Mouse (Mus musculus): ENCODE measurements at regions not wholly inside any gene's neighbourhood (a gene's known extent, or its start where the extent isn't known, plus 50 kb on each side); places are given as distances from the start of the nearest gene placed in this dataset.

DNA sequence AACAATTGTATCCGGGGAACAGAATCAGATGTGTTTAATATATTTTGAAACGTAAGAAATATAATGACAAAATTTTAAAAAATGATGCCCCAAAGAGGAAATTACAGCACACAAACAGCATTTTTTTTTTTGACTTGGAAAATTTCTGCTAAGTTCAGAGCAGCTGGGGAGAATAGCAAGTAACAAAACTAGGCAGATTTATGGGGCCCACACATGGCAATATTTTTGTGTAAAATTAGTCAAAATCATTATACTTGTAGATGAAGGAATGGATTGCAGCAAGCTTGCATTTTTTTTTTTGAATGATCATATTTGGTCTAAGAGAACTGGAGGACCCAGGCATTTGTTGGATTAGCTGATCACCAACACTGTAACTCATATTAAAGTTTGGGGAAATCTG lies 189.4 kb downstream of the Map2k6 start:
- DNase-seq (ENCODE audit: extremely low spot score in 1 of 2, low spot score in 2 of 2), result no peak
- intact Hi-C loops (cut with DNase I), result no loop called here

DNA sequence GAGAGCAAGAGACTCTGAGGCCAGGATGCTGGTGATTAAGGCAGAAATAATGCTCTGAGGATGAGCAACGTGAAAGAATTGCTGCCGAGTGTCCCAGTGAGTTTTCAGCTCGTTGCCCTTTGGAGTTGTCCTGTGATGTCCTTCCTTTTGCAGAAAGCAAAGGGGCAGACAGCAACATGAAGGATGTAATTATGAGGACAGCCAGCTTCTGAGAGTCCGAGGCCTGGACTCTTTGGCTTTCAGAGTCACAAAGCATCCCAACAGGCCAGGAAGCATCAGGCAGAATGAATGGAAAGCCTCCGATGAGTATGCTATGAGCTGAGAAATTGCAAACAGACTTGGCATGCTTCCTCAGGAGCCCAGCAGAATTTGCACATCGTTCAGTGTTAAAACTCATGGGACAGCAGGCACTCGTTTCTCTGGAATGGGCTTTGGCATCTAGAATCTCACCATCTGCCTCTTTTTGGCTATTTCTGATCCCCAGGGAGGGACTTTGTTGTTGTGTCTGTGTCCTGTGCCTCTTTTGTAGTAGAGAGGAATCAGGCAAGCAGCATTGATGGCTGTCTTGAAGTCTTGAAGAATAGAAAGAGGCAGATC lies 196.4 kb downstream of the Map2k6 start:
- DNase-seq (ENCODE audit: extremely low spot score in 1 of 2, low spot score in 2 of 2), result peak in 1 of 2 experiments; percentile 31
- intact Hi-C loops (cut with DNase I), result no loop called here

DNA sequence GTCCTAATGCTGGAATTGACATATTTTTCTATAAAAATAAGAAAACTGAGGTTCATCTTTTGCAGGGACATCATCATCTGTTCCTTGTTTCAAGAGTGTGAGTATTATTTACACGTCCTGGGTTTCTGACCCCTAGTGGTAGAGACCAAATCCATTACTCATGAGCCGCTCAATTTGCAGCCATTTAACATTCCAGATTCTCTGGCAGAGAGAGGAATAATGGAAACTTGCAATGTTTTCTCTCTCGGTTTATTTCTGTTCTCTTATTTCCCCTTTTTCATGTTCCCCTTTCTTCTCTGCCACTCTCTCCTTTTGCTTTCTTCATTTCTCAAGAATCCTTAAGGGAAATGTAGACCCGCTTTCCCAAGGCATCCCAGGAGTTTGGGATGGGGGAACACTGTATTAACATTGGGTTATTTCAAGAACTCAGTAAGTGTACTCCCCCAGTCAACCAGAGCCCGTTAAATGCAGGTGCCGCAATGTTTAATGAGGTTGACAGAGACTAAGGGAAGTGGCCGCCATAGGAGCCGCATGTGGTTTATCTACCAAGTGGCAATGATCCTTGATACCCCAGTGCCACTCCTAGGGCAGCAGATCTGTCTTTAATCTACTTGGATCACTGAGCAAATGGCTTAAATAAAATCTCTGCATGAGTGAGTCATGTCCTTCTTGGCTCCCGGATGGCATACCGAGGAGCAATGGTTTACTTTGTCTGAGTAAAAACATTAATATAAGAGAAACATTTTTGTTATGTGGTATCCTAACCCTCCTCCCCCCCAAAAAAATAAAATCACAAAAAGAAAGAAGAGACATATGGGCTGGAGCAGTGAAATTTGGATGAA lies 206.3 kb downstream of the Map2k6 start:
- no peak for DNase-seq (ENCODE audit: extremely low spot score in 1 of 2, low spot score in 2 of 2)
- intact Hi-C loops (cut with DNase I), result no loop called here

DNA sequence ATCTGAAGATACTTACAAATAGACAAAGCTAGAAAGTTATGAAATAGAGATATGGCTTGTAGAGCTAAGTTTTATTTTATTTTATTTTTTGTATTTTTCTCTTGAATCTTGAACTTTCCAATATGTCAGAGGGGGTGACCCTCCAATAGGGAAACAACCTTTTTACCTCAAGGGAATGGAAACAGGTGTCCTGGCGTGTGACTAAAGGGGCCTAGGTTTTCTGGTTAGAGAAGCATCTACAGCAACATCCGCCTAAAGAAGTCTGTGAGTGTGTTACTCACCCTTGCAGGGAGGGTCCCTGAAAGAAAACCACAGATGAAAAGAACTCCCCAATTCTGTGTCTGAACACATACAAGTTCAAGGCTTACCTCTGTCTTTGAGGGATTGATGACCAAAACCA lies 210.4 kb downstream of the Map2k6 start:
- intact Hi-C loops (cut with DNase I), result no loop called here
- no peak for DNase-seq (ENCODE audit: extremely low spot score in 1 of 2, low spot score in 2 of 2)

DNA sequence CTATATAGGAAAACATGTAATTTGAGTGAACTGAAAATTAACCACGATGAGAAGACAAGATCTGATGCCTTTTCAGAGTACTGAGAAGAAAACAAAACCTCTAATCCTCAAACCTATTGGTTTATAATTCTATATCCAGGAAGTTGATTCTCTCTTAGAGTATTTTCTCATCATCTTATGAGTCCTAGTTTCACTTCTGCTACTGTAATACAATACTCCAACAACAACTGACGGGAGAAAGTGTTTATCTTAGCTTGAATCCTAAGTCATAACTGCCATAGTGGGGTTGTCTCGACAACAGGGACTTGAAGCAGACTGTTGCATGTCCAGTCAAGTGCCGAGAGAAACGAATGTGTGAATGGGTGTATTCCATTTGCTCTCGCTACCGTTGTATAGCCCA lies 211.9 kb downstream of the Map2k6 start:
- intact Hi-C loops (cut with DNase I), result no loop called here

DNA sequence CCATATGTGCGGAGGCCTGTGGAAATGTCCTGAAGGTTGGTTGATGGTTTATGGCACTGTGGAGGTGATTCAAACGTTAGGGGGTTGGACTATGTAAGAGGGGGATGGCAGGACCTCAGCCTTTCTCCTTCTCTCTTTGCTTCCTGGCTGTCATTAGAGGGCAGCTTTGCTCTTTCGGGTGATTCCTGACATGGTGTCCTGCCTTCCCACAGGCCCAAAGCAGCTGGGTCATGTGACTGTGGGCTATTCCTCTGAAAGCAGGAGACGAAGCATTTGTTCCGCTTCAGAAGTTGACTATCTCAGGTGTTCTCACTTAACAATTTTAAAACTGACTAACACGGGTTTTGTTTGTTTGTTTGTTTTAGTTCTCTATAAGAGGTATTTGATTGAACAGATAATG lies 233.1 kb downstream of the Map2k6 start:
- intact Hi-C loops (cut with DNase I), result no loop called here
- no peak for DNase-seq (ENCODE audit: extremely low spot score in 1 of 2, low spot score in 2 of 2)

More for the DNA sequence above, 211.9 kb downstream of the Map2k6 start:
- DNase-seq (ENCODE audit: extremely low spot score in 1 of 2, low spot score in 2 of 2), result no peak

DNA sequence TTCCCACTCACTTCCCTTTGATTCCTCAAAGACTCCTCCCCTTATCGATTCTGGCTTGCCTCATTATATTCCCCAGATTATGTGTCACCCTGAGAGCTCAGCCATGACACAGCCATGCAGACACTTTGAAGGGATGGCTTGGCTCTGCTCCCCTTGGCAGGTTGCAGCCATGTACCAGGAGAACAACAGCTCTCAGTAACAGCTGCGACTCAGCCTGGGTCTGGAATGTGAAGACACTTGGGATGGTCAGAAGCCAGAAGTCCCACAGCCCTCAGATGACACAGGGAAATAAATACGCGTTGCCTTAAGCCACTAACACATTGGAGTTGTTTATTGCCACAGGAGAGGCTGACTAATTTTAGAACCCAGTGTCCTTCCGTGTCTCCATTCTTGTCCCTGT lies 234.4 kb downstream of the Map2k6 start:
- no peak for DNase-seq (ENCODE audit: extremely low spot score in 1 of 2, low spot score in 2 of 2)
- intact Hi-C loops (cut with DNase I), result no loop called here

DNA sequence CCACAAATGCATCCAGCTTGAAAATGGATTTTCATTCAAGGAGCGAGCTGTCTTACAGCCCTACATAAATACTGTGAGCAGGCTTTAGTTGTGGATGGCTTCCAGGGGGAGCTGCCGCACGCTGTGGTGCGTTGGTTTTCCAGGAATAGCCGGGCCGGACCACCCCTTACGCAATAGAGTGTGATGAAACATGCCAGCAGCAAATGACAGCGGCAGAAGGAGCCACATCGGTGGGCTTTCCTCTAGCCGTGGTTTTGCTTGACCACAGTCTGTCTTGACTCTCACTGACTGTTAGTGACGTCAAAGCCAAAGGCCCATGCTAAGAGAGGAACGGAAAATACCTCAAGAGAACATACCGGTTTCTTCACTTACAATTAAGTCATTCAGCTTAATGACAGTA lies 243.6 kb downstream of the Map2k6 start:
- peak in 1 of 2 experiments; percentile 15 for DNase-seq (ENCODE audit: extremely low spot score in 1 of 2, low spot score in 2 of 2)
- intact Hi-C loops (cut with DNase I), result no loop called here

DNA sequence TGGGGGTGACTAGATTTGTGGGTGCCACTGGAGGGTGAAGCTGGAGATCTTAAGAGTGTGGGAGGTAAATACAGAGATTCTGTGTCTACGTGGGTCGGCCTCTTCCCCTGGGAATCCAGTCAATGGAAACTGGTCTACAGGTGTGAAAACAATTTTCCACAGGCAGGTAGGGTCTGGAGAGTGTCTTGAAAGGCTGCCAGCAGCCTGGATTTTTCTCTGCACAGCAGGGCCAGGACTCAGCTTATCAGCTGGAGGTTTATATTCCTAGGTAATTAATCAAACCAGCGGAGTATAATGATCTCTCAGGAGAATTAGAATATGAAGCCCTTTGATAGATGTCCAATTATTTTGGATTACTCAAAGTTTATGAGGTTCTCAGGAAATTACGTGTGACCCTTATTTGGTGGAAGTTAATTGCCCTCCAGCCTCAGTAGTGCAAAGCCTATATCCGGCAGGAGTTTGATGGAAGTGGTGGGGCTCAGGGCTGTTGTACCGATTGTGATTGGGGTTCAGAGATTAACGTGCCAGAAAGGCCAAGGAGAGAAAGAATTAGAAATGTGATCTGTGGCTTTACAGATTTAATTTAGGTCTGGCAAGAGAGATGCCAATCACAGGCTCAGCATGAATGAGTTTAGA lies 250.8 kb downstream of the Map2k6 start:
- DNase-seq (ENCODE audit: extremely low spot score in 1 of 2, low spot score in 2 of 2), result no peak
- intact Hi-C loops (cut with DNase I), result no loop called here

DNA sequence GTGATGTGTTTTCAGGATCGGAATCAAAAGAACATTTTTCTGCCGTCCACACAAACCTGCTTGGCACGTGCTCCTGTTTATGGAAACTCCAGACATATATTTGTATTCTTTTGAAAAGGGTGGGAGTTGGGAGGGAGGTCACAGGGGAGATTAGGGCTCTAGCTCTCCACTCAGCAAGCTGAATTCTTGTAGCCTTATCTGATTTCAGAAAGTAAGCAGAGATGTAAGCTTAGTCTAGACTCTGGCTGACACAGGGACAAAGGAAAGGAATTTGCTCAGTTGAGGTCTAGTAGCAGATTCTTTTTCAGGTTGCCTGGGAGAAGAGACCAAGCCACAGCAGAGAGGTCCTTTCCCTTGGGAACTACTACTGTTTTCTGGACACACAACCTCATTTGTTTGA lies 253.1 kb downstream of the Map2k6 start:
- intact Hi-C loops (cut with DNase I), result no loop called here
- no peak for DNase-seq (ENCODE audit: extremely low spot score in 1 of 2, low spot score in 2 of 2)

DNA sequence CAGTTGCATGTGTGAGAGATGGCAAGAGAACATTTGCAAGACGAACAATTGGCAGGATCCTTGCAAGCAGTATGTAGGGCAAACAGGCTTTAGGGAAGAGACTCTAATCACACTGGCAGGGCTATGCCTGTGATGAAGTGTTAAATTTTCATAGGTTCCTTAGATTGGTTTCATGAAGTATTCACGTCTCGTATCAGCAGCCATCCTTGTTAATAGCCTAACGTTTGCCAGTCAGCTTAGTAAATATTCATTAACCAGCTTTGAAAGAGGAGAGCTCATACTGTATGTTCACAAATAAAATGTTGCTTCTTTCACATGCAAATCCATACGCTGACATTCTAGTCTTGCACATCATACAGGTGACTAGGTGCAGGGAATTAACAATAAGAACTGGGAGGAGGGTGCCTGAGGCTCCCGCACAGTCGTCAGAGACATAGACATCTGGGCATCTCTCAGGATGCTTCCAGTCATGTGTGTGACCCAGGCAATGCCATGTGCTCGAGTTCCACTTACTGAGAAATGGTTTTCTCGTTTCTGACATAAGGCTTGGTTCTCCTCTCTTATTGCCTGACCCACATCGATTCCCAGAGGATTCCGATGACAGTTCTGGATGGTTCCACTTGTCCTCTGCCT lies 257.7 kb downstream of the Map2k6 start:
- no peak for DNase-seq (ENCODE audit: extremely low spot score in 1 of 2, low spot score in 2 of 2)
- intact Hi-C loops (cut with DNase I), result no loop called here

DNA sequence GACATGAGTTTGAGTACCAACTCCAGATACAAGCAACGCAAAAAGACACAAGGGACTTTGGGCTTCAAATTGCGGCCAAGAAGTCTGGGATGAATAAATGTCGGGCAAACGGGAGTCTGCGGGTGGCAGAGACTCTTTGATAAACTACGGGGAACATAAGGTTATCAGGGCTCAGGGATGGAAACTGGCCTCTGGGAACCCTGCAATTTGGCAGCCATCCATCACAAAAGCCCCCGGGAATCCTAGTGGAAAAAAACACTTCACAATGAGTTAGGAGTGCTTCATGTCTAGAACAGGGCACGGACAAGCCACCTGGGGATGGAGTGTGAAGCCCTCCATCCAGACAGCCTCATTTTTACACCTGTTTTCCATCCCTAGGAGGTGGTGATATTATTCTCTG lies 258.9 kb downstream of the Map2k6 start:
- no peak for DNase-seq (ENCODE audit: extremely low spot score in 1 of 2, low spot score in 2 of 2)
- intact Hi-C loops (cut with DNase I), result no loop called here

DNA sequence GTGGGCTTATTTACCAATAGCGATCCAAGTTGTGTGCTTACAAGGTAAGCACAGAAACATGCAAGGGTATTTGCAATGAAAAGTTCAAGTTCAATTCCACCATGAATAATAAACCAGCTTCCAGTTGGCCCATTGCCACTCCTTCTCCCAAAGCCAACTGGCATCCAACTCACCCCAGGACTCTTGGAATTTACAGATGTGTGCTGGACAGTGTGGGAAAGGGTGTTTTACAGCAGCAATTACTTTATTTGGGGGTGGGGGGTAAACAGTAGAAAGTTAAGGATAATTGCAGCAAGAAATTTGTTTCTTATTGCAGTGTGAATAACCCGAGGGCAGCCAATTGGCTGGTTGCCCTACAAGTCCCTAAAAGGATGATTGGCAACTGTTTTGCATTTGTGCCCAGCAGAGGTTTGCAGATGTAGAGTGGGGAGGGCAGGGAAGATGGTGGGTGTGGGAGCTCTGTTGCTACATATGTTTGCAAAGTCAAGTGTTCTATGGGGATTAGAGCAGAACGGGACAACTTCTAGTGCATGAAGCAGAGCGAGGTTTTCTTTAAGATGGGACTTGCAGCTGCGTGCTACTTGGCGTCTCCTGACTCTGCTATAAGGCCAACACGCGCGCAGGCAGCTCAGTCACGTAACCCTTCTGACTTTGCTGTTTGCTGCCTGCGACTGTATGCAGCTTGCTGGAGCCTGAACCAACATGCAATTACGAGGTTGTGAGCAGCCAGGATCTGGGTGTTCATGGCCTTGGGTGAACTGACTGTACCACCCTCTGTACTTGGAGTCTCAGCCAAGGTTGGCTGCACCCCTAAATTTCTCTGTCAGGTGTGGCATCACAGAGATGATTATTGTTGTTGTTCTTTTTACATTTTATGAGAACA lies 271.9 kb downstream of the Map2k6 start:
- intact Hi-C loops (cut with DNase I), result no loop called here
- DNase-seq (ENCODE audit: extremely low spot score in 1 of 2, low spot score in 2 of 2), result no peak

DNA sequence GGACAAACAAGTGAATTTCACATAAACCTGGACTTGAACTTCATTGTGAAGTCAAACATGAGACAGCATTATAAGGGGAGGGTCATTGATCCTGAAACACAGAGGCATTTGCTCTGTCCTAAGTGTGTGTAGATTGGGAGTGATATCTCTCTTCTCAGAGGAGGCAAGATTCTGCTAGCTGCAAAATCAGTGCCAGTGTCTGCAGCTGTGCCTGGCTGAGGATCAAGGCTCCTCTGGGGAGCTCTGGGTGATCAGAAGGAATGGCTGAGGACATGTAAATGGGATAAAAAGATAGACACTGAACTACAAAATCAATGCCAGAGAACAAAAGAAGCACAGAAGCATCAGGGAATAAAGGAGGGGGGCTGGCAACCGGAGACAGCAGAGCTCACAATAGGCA lies 274.0 kb downstream of the Map2k6 start:
- intact Hi-C loops (cut with DNase I), result no loop called here
- no peak for DNase-seq (ENCODE audit: extremely low spot score in 1 of 2, low spot score in 2 of 2)

DNA sequence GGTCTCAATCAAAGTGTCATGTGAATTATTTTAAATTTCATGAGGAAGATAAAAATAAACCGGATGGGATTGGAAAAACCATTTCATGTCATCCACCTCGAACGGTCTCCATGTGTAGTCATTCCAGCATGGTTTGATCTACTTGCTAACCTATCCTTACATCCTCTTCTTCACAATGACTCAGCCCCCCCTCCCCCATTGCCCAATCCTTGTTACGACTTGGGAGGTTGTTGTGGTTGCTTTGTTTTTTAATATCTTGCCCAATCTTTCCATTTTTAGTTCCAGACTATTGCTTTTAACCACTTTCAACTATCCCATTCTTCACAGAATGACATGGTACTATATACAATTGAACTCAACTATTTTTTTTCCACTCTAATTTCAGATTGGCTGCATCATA lies 275.0 kb upstream of the Kcnj16 start:
- no peak for DNase-seq (ENCODE audit: extremely low spot score in 1 of 2, low spot score in 2 of 2)
- intact Hi-C loops (cut with DNase I), result no loop called here

DNA sequence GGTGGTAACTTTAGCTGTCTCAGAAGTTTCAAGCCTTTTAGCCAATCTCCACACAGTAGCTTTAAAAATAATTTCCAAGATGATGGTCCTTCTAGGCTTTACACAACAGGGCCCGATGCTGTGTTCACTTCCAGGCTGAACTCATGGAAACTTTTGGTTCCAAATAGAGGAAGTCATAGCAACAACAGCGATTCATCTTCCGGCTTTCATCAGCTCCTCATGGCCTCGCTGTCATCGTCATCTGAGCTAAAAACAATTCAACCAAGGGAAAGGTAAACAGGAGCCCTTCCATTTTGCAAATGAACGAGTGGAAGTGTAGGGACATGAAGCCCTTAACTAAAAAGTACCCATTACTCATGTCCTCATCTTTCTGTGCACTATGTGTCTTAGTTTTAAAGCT lies 270.8 kb upstream of the Kcnj16 start:
- intact Hi-C loops (cut with DNase I), result no loop called here

DNA sequence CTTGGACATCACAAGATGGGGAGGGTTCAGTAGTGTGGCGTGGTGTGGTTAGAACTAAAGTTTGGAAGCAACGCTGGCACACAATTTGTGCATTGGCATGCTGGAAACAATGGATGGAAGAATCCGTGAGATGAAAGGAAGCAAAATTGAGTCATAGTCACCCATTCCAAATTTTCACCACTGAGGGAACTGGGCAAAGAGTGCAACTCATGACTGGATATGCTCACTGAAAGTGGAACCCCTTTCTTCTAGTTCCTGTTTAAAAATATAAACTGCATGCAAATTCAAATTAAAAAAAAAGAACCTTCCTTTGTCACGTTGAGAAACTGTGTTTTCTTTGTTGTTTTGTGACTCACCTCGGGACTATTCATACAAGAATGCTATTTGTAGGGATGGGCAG lies 269.5 kb upstream of the Kcnj16 start:
- intact Hi-C loops (cut with DNase I), result no loop called here
- DNase-seq (ENCODE audit: extremely low spot score in 1 of 2, low spot score in 2 of 2), result no peak

More for the DNA sequence above, 270.8 kb upstream of the Kcnj16 start:
- no peak for DNase-seq (ENCODE audit: extremely low spot score in 1 of 2, low spot score in 2 of 2)

DNA sequence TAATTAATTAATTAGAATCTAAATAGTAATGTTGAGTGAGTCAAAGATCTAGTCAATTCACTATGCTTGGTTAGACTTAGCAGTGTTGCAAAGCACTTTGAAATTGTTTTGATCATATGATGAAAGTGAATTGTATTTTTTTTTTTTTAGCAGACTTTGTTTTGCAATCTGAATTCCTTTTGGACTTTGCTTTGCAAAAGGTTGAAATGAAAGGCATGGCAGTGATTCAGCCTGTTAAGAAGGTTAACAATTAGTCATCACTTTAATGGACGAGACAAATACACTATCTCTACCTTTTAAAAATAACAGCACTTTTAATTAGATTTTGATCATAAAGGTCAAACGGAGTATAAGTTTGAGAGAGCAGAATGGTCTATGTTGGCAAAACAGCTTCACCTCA lies 266.9 kb upstream of the Kcnj16 start:
- intact Hi-C loops (cut with DNase I), result no loop called here
- DNase-seq (ENCODE audit: extremely low spot score in 1 of 2, low spot score in 2 of 2), result no peak

DNA sequence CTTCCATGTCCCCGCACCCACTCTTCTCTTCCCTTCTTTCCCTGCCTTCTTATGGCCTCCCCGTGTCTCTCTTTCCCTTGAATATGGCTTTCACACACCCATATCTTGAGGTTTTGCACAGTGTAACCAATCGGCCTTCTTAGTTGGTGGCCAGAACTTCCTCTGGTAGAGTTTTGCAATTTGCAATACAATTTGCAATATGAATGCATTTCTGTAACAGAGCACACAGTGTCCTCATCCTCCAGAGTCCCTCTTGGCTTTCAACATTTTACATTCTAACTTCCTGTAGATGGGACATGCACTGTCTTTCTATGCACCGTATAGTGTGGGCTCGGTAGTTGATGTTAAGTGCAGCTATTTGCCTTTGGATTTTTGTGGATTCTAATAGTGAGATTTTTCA lies 265.7 kb upstream of the Kcnj16 start:
- DNase-seq (ENCODE audit: extremely low spot score in 1 of 2, low spot score in 2 of 2), result no peak
- intact Hi-C loops (cut with DNase I), result no loop called here
